Mouse (Mus musculus) midbrain, embryonic 12.5 days (tissue): Measurements from ENCODE around the gene Scg2. TPM values are rescaled to one million over a fixed set of nuclear protein-coding genes. Genes with fewer than 3 reads are reported as not detected.
A peak's percentile ranks its signal among the peaks of the same experiment; 100 is the strongest.

ENCODE experiments used
- ATAC-seq: fragments of 200-750 bp; cut with Nextera tagmentation; 2 replicates; pipeline ENCODE4 v1.8.0; 2017; ENCODE audit warnings: low read depth, moderate TSS enrichment, moderate library complexity; ENCODE audit not compliant: low FRiP score
- H3K27ac ChIP-seq: fragments of 300-500 bp; sonication (generic); replicated peaks from 2 replicates; pipeline ENCODE4 v1.5.1; 2016; ENCODE audit warnings: mild to moderate bottlenecking
- H3K27me3 ChIP-seq: fragments of 300-500 bp; sonication (generic); 2 replicates; pipeline ENCODE4 v1.6.1; 2016; ENCODE audit warnings: mild to moderate bottlenecking
- H3K36me3 ChIP-seq: fragments of 300-500 bp; sonication (generic); 2 replicates; pipeline ENCODE4 v1.6.1; 2016
- H3K4me1 ChIP-seq: fragments of 300-500 bp; sonication (generic); 2 replicates; pipeline ENCODE4 v1.6.1; 2016
- H3K4me2 ChIP-seq: fragments of 300-500 bp; sonication (generic); replicated peaks from 2 replicates; pipeline ENCODE4 v1.6.1; 2016; ENCODE audit warnings: mild to moderate bottlenecking, moderate library complexity
- H3K4me3 ChIP-seq: fragments of 300-500 bp; sonication (generic); 2 replicates; pipeline ENCODE4 v1.5.1; 2016; ENCODE audit warnings: mild to moderate bottlenecking
- H3K9ac ChIP-seq: fragments of 300-500 bp; sonication (generic); replicated peaks from 2 replicates; pipeline ENCODE4 v1.6.1; 2016; ENCODE audit warnings: mild to moderate bottlenecking, moderate library complexity
- H3K9me3 ChIP-seq: fragments of 300-500 bp; sonication (generic); 2 replicates; pipeline ENCODE4 v1.6.1; 2016; ENCODE audit warnings: mild to moderate bottlenecking
- WGBS: fragments of 180-500 bp; shearing (Covaris S2); methylation state at CpG from one replicate; pipeline ENCODE4 v1.1.7; 2016; 5-methylcytosine and 5-hydroxymethylcytosine counted together
- polyA plus RNA-seq: library from polyadenylated mRNA; unstranded; fragments of >200 nt; fragmentation: Nextera tagmentation; extraction: Ambion mirVana; gene quantifications from 2 replicates; pipeline ENCODE4 v1.2.1, GENCODE M21; 2016

Gene Scg2
- 10.4 and 11.0 TPM in 2 replicates for polyA plus RNA-seq

DNA sequence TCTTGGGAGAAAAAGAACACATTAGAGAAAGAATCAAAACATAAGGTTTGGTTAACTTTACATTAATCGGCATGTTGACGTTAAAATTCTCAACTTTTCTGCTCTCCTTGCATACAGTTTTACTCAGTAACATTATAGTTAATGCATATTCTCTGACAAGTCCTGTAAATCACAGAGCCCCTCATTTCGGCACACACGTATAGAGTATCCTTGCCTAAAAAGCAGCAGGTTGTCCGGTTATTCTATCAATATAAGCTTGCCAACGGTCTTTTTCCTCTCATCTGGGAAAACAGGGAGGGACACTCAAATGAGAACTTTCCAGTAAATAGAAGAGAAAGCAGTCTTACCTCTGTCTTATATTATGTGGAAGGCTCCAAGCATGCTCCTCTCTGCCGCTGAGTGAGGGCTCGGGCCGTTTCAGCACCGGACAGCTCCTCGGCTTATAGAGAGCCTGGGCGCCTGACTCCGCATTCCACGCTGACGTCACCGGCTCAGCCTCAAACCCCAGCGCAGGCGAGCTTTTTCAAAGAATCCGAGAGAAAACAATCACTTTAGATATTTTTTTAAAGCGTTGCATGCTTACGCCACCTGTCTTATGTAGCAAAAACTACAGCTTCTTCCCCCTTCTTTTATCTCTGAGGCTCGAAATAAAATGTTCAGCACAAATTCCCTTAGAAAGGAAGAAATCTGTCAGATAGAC lies at the start of gene Scg2:
Gene Scg2, minus strand, starts transcription at position 512 of the 700 bp plus-strand sequence.
- Histone ChIP-seq H3K4me3 (peak within 1 kb of the TSS; percentile 33), H3K27me3 (no peaks in the 10 kb centered on the region), H3K9me3 (no peaks in the 10 kb centered on the region), H3K36me3 (no peaks in the 10 kb centered on the region), H3K4me1 (0 out of 2 replicates have a peak, but pooled peaks cover 2% of the 10 kb centered on the region), H3K9ac (peak within 1 kb of the TSS; percentile 16; the same call in 1 of the 2 replicates), H3K27ac (no peak within 1 kb of the TSS), H3K4me2 (peak within 1 kb of the TSS; percentile 46)
- 13% methylated on average over 22 of the region's 22 CpGs for WGBS
- ATAC-seq = peak; percentile 98

DNA sequence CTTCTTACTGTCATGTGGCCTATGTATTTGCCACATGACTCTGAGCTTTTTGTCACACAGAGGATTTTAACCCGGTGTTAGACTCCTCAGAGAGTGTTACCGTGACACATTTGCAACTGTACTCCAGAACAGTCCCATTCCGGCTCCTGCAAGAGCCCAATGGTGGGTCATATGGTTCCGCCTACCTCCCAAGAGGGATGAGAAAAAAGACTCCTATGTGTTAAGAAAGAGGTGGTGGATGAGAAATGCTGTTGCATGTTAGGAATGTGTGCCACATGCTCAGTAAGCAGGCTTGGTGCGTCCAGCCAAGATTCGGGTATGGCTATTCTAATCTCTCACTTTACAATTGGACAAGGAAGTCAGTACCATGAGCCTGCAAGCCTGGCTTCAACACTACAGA lies 45.6 kb upstream of the Scg2 start:
- Histone ChIP-seq H3K36me3 (no peaks in the 10 kb centered on the region), H3K27ac (no peak overlapping the region), H3K27me3 (no peaks in the 10 kb centered on the region), H3K4me2 (no peak overlapping the region), H3K9ac (no peak overlapping the region), H3K4me1 (no peaks in the 10 kb centered on the region), H3K9me3 (no peaks in the 10 kb centered on the region), H3K4me3 (no peak overlapping the region)
- no peak for ATAC-seq
- 88% methylated on average over 6 of the region's 6 CpGs for WGBS

DNA sequence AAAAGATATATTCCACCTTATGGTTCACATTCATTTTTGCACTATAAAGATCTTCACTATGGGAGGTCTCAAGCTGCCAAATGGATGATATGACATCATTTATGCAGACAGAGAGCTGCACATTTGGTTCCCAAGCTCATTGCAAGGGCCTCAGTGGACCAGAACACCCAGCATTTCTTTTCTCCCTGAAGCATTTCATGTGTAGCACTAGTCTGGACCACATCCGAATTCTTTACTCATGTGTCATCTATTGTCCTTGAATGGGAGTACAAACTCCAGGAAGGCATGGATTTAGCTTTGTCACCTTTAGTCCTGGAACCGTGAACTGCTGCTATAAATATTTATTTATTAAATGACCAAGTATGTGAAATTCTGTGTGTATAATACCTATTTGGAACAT lies 30.9 kb upstream of the Scg2 start:
- Histone ChIP-seq H3K4me2 (no peak overlapping the region), H3K9me3 (no peaks in the 10 kb centered on the region), H3K36me3 (no peaks in the 10 kb centered on the region), H3K4me1 (no peaks in the 10 kb centered on the region), H3K4me3 (no peak overlapping the region), H3K9ac (no peak overlapping the region), H3K27ac (no peak overlapping the region), H3K27me3 (no peaks in the 10 kb centered on the region)
- ATAC-seq = no peak
- WGBS = 82% methylated on average over 2 of the region's 2 CpGs

DNA sequence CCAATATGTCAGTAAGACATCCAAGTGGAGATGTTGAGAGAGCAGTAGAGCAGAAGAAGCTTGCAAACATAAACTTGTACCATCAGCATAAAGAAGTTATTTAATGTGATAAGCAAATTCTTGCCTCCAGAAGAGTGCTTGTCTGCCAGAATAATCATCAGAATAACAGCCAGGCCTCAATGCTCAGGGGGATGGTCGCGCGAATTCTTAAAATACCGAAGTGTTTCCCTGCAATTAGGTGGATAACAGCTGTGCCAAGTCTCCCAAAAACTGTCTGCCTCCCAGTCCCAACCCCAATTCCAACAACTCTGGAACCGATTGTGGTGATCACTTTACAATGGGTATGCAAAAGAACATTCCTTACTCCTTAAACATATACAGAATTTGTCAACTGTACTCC lies 30.0 kb upstream of the Scg2 start:
- H3K4me2 ChIP-seq = no peak overlapping the region
- ATAC-seq = no peak
- 89% methylated on average over 5 of the region's 5 CpGs for WGBS

DNA sequence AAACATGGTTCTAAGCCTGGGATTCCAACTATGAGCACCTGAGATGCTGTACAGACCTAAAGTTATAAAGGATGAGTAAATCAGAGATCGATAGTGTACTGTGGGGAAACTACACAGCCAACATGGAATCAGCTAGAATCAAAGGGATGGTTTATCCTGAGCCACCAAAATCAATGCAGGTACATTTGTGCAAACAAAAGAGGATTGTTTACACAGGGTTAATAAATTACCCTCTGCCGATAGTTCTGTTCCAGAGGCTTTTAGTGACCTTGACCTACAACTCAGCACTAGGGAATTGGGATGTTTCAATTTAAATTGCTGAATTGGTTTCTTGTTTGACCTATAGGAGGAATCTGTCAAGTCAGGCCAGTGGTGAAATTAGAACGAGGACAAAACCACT lies 26.7 kb upstream of the Scg2 start:
- no peak overlapping the region for H3K4me3 ChIP-seq
- no peaks in the 10 kb centered on the region for H3K36me3 ChIP-seq
- 58% methylated on average over 3 of the region's 3 CpGs for WGBS
- no peak for ATAC-seq
- no peak overlapping the region for H3K4me2 ChIP-seq
- no peaks in the 10 kb centered on the region for H3K9me3 ChIP-seq
- H3K27me3 ChIP-seq = no peaks in the 10 kb centered on the region
- H3K4me1 ChIP-seq = no peaks in the 10 kb centered on the region
- no peak overlapping the region for H3K27ac ChIP-seq
- no peak overlapping the region for H3K9ac ChIP-seq

More for the DNA sequence above, 30.0 kb upstream of the Scg2 start:
- no peaks in the 10 kb centered on the region for H3K36me3 ChIP-seq
- no peak overlapping the region for H3K4me3 ChIP-seq
- no peak overlapping the region for H3K9ac ChIP-seq
- H3K4me1 ChIP-seq = no peaks in the 10 kb centered on the region
- no peaks in the 10 kb centered on the region for H3K27me3 ChIP-seq
- H3K9me3 ChIP-seq = no peaks in the 10 kb centered on the region
- no peak overlapping the region for H3K27ac ChIP-seq

DNA sequence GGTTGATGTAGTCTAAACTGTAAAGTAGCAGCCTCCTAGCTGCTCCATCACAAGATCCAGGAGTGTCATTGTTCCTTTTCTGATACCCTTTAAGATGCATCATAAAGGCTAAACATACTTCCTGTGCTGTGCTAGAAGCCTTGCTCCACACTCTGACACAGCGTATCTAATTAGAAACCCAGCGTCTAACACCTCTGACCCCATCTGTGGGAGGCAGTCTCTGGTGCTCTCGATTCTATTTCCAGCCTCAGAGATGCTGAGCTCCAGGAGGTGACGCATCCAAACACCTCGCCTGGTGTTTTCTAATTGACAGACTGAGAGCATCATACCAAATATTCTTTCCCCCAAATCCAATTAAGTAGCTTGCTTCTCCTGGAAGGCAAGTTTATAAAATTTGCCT lies 18.6 kb upstream of the Scg2 start:
- H3K4me3 ChIP-seq = no peak overlapping the region
- peaks cover 5% of the 10 kb centered on the region; the same call in 1 of the 2 replicates for H3K27me3 ChIP-seq
- 33% methylated on average over 5 of the region's 5 CpGs for WGBS
- no peaks in the 10 kb centered on the region for H3K36me3 ChIP-seq
- H3K9ac ChIP-seq = no peak overlapping the region
- H3K4me1 ChIP-seq = peaks cover 12% of the 10 kb centered on the region
- no peaks in the 10 kb centered on the region for H3K9me3 ChIP-seq
- no peak overlapping the region for H3K27ac ChIP-seq
- H3K4me2 ChIP-seq = no peak overlapping the region
- peak; percentile 49; the same call in 1 of the 2 replicates for ATAC-seq

DNA sequence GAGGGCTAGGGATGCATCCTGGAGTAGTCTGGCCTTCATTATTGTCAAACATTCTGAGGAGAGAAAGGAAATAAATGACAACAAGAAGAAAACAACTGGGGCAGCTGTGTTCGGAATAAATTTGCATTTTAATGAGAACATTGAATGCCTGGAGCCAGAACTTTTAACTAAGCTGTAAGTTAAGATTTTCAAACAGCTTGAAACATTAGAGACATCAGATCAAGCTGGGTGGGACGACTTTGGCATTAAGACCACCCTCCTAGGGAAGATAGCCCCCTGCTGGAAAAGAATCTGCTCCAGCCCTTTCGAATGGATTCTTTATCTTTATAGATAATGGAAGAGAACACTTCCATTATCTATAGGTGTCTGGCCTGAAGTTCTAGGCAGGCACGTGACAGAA lies 14.2 kb upstream of the Scg2 start:
- Histone ChIP-seq H3K27me3 (peaks cover 5% of the 10 kb centered on the region; the same call in 1 of the 2 replicates), H3K27ac (no peak overlapping the region), H3K4me3 (no peak overlapping the region), H3K36me3 (no peaks in the 10 kb centered on the region), H3K4me2 (no peak overlapping the region), H3K9me3 (no peaks in the 10 kb centered on the region), H3K4me1 (peaks cover 29% of the 10 kb centered on the region), H3K9ac (no peak overlapping the region)
- WGBS = 5% methylated on average over 4 of the region's 4 CpGs
- no peak for ATAC-seq

DNA sequence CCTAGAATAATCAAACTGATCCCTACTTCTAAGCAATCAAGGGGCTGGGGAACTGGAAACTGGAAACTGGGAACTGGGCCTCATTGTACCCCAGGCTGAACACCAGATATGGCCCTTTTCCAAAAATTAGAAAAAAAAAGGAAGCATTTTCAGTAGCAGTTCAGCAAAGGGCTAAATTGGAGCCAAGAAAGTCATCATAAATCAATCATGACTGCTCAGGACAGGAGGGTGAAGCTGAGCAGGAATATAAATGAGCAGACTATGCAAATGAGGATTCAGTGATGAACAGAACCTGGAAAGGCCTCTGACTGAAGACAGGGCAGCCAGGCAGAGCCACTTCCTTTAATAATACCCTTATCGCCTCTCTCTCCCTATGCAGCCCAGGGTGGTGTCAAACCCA lies 12.4 kb upstream of the Scg2 start:
- no peaks in the 10 kb centered on the region for H3K9me3 ChIP-seq
- H3K4me1 ChIP-seq = peaks cover 29% of the 10 kb centered on the region
- 0 out of 2 replicates have a peak overlapping the region, but pooled peaks have one; percentile 6 for H3K27ac ChIP-seq
- H3K4me2 ChIP-seq = no peak overlapping the region
- H3K4me3 ChIP-seq = no peak overlapping the region
- peaks cover 5% of the 10 kb centered on the region; the same call in 1 of the 2 replicates for H3K27me3 ChIP-seq
- peak; percentile 23 for ATAC-seq
- no peaks in the 10 kb centered on the region for H3K36me3 ChIP-seq
- 43% methylated on average over 1 of the region's 1 CpGs for WGBS
- H3K9ac ChIP-seq = no peak overlapping the region

DNA sequence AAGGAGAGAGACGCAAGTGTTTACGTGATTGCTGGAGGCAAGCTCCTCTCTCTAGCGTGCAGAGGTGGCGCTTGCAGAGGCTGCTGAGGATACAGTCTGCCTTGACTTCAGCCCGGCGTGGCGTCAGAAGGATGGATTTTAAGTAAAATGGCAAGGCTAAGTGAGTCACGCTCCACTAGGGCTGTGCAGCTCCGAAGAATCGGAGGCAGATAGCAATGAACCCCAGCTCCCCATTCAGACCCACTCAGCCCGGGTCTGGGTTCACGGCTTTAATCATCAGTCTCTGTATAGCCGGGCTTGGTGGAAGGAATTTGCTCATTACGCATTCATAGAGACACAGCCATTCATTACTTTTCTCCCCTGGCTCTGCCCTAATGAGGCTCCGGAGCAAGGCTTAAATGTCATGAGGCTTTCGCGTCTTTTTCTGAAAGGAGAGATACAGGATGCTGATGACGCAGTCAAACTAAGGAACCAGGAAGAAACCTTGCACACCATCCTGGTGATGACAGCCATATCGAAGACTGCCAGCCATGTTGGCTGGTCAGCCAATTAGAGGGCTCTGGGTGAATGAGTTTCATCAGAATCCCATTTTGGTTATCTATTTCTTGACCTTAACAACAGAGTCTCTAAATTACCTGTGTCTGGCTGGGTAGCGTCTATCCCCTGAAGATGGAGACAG lies 10.6 kb upstream of the Scg2 start:
- H3K9me3 ChIP-seq = no peaks in the 10 kb centered on the region
- H3K27ac ChIP-seq = peak overlapping the region; percentile 75
- no peaks in the 10 kb centered on the region for H3K27me3 ChIP-seq
- peak overlapping the region; percentile 54 for H3K4me2 ChIP-seq
- peaks cover 29% of the 10 kb centered on the region for H3K4me1 ChIP-seq
- WGBS = 12% methylated on average over 20 of the region's 20 CpGs
- peak overlapping the region; percentile 32 for H3K4me3 ChIP-seq
- ATAC-seq = peak; percentile 84
- H3K9ac ChIP-seq = no peak overlapping the region; the same call in 1 of the 2 replicates
- H3K36me3 ChIP-seq = no peaks in the 10 kb centered on the region

DNA sequence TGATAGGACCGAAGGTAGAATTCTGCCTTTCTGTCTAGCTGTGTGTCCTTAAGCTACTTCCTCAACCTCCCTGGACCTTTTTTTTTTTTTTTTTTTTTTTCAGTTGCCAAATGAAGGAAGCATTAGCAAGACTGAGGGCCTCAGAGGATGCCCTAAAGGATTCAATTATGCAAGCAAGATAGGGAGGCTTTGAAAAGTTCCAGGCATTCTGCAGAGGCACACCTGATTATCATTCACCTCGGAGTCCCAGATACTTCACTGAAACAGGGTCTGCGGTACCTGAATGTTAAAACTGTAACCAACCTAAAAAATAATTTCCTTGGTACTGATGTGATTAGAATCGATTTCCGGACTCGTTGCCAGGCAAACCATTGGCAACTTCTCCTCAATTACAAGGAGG lies 10.0 kb upstream of the Scg2 start:
- H3K9ac ChIP-seq = no peak overlapping the region; the same call in 1 of the 2 replicates
- H3K9me3 ChIP-seq = no peaks in the 10 kb centered on the region
- ATAC-seq = peak; percentile 10; the same call in 1 of the 2 replicates
- H3K27me3 ChIP-seq = no peaks in the 10 kb centered on the region
- H3K4me2 ChIP-seq = peak overlapping the region; percentile 54
- no peaks in the 10 kb centered on the region for H3K36me3 ChIP-seq
- peak overlapping the region; percentile 32 for H3K4me3 ChIP-seq
- WGBS = 19% methylated on average over 6 of the region's 6 CpGs
- H3K27ac ChIP-seq = peak overlapping the region; percentile 75
- peaks cover 29% of the 10 kb centered on the region for H3K4me1 ChIP-seq

DNA sequence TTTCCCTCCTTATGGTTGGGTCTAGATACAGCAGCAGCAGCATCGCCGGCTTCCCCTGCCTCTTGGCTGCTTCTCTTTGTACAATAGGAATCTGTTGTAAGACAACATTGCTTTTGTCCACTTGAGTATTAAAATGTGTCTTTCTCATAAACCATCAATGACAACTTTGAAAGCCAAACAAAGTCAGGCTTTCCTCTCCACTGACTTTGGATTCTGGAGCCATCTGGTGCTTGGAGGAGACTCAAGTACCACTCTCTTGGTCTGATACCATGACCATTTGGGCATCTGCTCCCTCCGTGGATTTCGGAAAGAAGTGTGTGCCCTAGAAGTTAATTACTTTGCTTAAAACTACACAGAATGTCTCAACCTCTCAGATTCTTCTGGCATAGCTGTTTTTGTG lies 5.7 kb upstream of the Scg2 start:
- WGBS = 84% methylated on average over 4 of the region's 4 CpGs

DNA sequence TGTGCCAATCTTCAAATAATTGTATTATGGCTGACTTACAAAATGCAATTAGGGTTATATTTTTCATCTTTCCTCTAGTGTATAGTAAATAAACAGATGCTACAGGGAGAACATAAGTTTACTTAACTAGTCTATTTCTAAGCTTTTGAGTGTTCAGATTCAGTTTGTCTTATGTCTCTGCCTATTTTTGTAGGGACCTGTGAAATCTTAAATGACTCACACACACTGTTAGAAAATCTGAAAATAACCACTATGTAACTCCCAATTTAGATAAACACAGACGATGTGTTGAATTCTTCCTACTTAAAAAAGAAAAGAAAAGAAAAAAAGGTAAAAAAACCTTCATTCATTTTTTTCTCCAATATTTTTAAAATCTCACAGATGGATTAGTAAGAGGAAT lies 2.2 kb downstream of the Scg2 start:
- no peaks in the 10 kb centered on the region for H3K9me3 ChIP-seq
- no peak overlapping the region for H3K9ac ChIP-seq
- no peak overlapping the region for H3K4me3 ChIP-seq
- H3K36me3 ChIP-seq = no peaks in the 10 kb centered on the region
- no peak overlapping the region for H3K27ac ChIP-seq
- no peak overlapping the region for H3K4me2 ChIP-seq
- no peak for ATAC-seq
- 86% methylated on average over 1 of the region's 1 CpGs for WGBS
- H3K27me3 ChIP-seq = no peaks in the 10 kb centered on the region
- 0 out of 2 replicates have a peak, but pooled peaks cover 2% of the 10 kb centered on the region for H3K4me1 ChIP-seq

More for the DNA sequence above, 5.7 kb upstream of the Scg2 start:
- Histone ChIP-seq H3K36me3 (no peaks in the 10 kb centered on the region), H3K27ac (no peak overlapping the region), H3K4me1 (peaks cover 2% of the 10 kb centered on the region), H3K9ac (no peak overlapping the region), H3K4me3 (no peak overlapping the region), H3K27me3 (no peaks in the 10 kb centered on the region), H3K4me2 (no peak overlapping the region), H3K9me3 (no peaks in the 10 kb centered on the region)
- no peak for ATAC-seq
